Mouse (Mus musculus): ENCODE measurements around the gene Camkmt.

- no peak for TF ChIP-seq CTCF (IDR thresholded peaks at IDR 0.05; ENCODE audit: extremely low read depth, insufficient read depth, insufficient read length, insufficient replicate concordance)
- no peak for TF ChIP-seq POLR2A (IDR thresholded peaks at IDR 0.05; ENCODE audit: low read depth, low read length)
These were observed 42.0 kb upstream of the Camkmt start for GRCm38 (mm10) chr17:85048379-85048778.
